Mouse (Mus musculus) midbrain, embryonic 14.5 days (tissue): ENCODE results near the gene Eapp. TPM values are rescaled to one million over a fixed set of nuclear protein-coding genes. Genes with fewer than 3 reads are reported as not detected.

Source experiments
- ATAC-seq: fragments of 200-750 bp; cut with Nextera tagmentation; 2 replicates; pipeline ENCODE4 v1.8.0; 2017; ENCODE audit warnings: moderate number of reproducible peaks, moderate library complexity; ENCODE audit not compliant: low FRiP score, low TSS enrichment
- DNase-seq: peaks from one replicate; pipeline ENCODE4 v3.0.0-alpha.2; 2015
- H3K27ac ChIP-seq: fragments of 300-500 bp; sonication (generic); replicated peaks from 2 replicates; pipeline ENCODE4 v1.5.1; 2014; ENCODE audit warnings: mild to moderate bottlenecking, low read depth, low read length, moderate library complexity
- H3K27me3 ChIP-seq: fragments of 300-500 bp; sonication (generic); 2 replicates; pipeline ENCODE4 v1.6.1; 2014; ENCODE audit warnings: low read length, control low read depth, mixed read lengths; ENCODE audit not compliant: control insufficient read depth, insufficient read depth
- H3K36me3 ChIP-seq: fragments of 300-500 bp; sonication (generic); 2 replicates; pipeline ENCODE4 v1.6.1; 2014; ENCODE audit warnings: low read length, control low read depth; ENCODE audit not compliant: control insufficient read depth, insufficient read depth
- H3K4me1 ChIP-seq: fragments of 300-500 bp; sonication (generic); 2 replicates; pipeline ENCODE4 v1.6.1; 2014; ENCODE audit warnings: mild to moderate bottlenecking, antibody characterized with exemption, low read length, control low read depth; ENCODE audit not compliant: control insufficient read depth, insufficient read depth
- H3K4me2 ChIP-seq: fragments of 300-500 bp; sonication (generic); 2 replicates; pipeline ENCODE4 v1.6.1; 2014; ENCODE audit warnings: mild to moderate bottlenecking, low read length, moderate library complexity
- H3K4me3 ChIP-seq: fragments of 300-500 bp; sonication (generic); replicated peaks from 2 replicates; pipeline ENCODE4 v1.5.1; 2014; ENCODE audit warnings: low read depth, low read length
- H3K9ac ChIP-seq: fragments of 300-500 bp; sonication (generic); replicated peaks from 2 replicates; pipeline ENCODE4 v1.6.1; 2014; ENCODE audit warnings: mild to moderate bottlenecking, low read length, moderate library complexity
- H3K9me3 ChIP-seq: fragments of 300-500 bp; sonication (generic); 2 replicates; pipeline ENCODE4 v1.6.1; 2016; ENCODE audit warnings: low read length, control low read depth, mixed read lengths; ENCODE audit not compliant: control insufficient read depth
- WGBS: fragments of 180-500 bp; shearing (Covaris S2); extraction: QIAGEN DNeasy Blood & Tissue Kit; methylation state at CpG from one replicate; pipeline ENCODE4 v1.1.7; 2014; 5-methylcytosine and 5-hydroxymethylcytosine counted together
- polyA plus RNA-seq: library from polyadenylated mRNA; unstranded; fragments of >200 nt; fragmentation: Nextera tagmentation; extraction: Ambion mirVana; gene quantifications from 2 replicates; pipeline ENCODE4 v1.2.1, GENCODE M21; 2014

Gene Eapp
- polyA plus RNA-seq, 1 experiment from 2014 or later: 85.0 TPM

- Histone ChIP-seq H3K4me2 (no peak overlapping the region; the same call in 1 of the 2 replicates), H3K9ac (no peak overlapping the region), H3K4me1 (peaks cover 21% of the 10 kb centered on the region), H3K27ac (no peak overlapping the region), H3K9me3 (no peaks in the 10 kb centered on the region), H3K4me3 (no peak overlapping the region), H3K36me3 (no peaks in the 10 kb centered on the region), H3K27me3 (no peaks in the 10 kb centered on the region)
- ATAC-seq (no peak), DNase-seq (no peak)
- WGBS: 89% methylated on average over 4 of the region's 4 CpGs
These were observed 41.6 kb downstream of the Eapp start for GRCm38 (mm10) chr12:54654141-54654540.

GRCm38 (mm10) chr12:54652346-54652745, 43.4 kb downstream of the Eapp start:
- DNase-seq (no peak), ATAC-seq (no peak)
- no peak overlapping the region for H3K4me3 ChIP-seq
- peaks cover 21% of the 10 kb centered on the region for H3K4me1 ChIP-seq
- no peak overlapping the region for H3K4me2 ChIP-seq
- H3K27ac ChIP-seq: no peak overlapping the region
- no peak overlapping the region for H3K9ac ChIP-seq
- 88% methylated on average over 12 of the region's 12 CpGs for WGBS
- no peaks in the 10 kb centered on the region for H3K27me3 ChIP-seq
- H3K9me3 ChIP-seq: no peaks in the 10 kb centered on the region
- H3K36me3 ChIP-seq: no peaks in the 10 kb centered on the region

- 0 out of 2 replicates have a peak, but pooled peaks cover 3% of the 10 kb centered on the region for H3K36me3 ChIP-seq
- no peak overlapping the region for H3K4me2 ChIP-seq
- no peak overlapping the region for H3K27ac ChIP-seq
- no peaks in the 10 kb centered on the region for H3K27me3 ChIP-seq
- ATAC-seq (no peak), DNase-seq (no peak)
- 83% methylated on average over 8 of the region's 8 CpGs for WGBS
- no peak overlapping the region for H3K4me3 ChIP-seq
- H3K9me3 ChIP-seq: no peaks in the 10 kb centered on the region
- H3K9ac ChIP-seq: no peak overlapping the region
- peaks cover 17% of the 10 kb centered on the region for H3K4me1 ChIP-seq
These were observed 43.9 kb downstream of the Eapp start for GRCm38 (mm10) chr12:54651820-54652219.

GRCm38 (mm10) chr12:54651158-54651557, 44.5 kb downstream of the Eapp start:
- no peaks in the 10 kb centered on the region for H3K27me3 ChIP-seq

GRCm38 (mm10) chr12:54644947-54645346, 50.8 kb downstream of the Eapp start:
- H3K4me1 ChIP-seq: no peaks in the 10 kb centered on the region
- no peaks in the 10 kb centered on the region for H3K27me3 ChIP-seq
- no peaks in the 10 kb centered on the region for H3K9me3 ChIP-seq
- DNase-seq (no peak), ATAC-seq (no peak)
- 0 out of 2 replicates have a peak, but pooled peaks cover 9% of the 10 kb centered on the region for H3K36me3 ChIP-seq
- H3K4me2 ChIP-seq: no peak overlapping the region
- H3K27ac ChIP-seq: no peak overlapping the region
- no peak overlapping the region for H3K4me3 ChIP-seq
- WGBS: 79% methylated on average over 2 of the region's 2 CpGs
- H3K9ac ChIP-seq: no peak overlapping the region

More at GRCm38 (mm10) chr12:54651158-54651557, 44.5 kb downstream of the Eapp start:
- Histone ChIP-seq H3K36me3 (0 out of 2 replicates have a peak, but pooled peaks cover 9% of the 10 kb centered on the region), H3K4me1 (peaks cover 16% of the 10 kb centered on the region), H3K27ac (no peak overlapping the region), H3K9ac (no peak overlapping the region), H3K4me2 (no peak overlapping the region), H3K4me3 (no peak overlapping the region), H3K9me3 (no peaks in the 10 kb centered on the region)
- WGBS: 75% methylated on average over 1 of the region's 1 CpGs
- no peak for ATAC-seq
- DNase-seq: no peak

GRCm38 (mm10) chr12:54643320-54643892, 52.3 kb downstream of the Eapp start:
- WGBS: 93% methylated on average over 5 of the region's 5 CpGs
- no peaks in the 10 kb centered on the region for H3K4me1 ChIP-seq
- no peak overlapping the region for H3K27ac ChIP-seq
- no peaks in the 10 kb centered on the region for H3K9me3 ChIP-seq
- 0 out of 2 replicates have a peak, but pooled peaks cover 9% of the 10 kb centered on the region for H3K36me3 ChIP-seq
- ATAC-seq: no peak
- no peak overlapping the region for H3K9ac ChIP-seq
- DNase-seq: no peak
- no peak overlapping the region for H3K4me3 ChIP-seq
- no peaks in the 10 kb centered on the region for H3K27me3 ChIP-seq
- H3K4me2 ChIP-seq: no peak overlapping the region

- H3K4me1 ChIP-seq: no peaks in the 10 kb centered on the region
- 94% methylated on average over 4 of the region's 4 CpGs for WGBS
- no peaks in the 10 kb centered on the region for H3K9me3 ChIP-seq
- H3K4me3 ChIP-seq: no peak overlapping the region
- H3K9ac ChIP-seq: no peak overlapping the region
- H3K27me3 ChIP-seq: no peaks in the 10 kb centered on the region
- no peak overlapping the region for H3K4me2 ChIP-seq
- DNase-seq (no peak), ATAC-seq (no peak)
- H3K36me3 ChIP-seq: 0 out of 2 replicates have a peak, but pooled peaks cover 3% of the 10 kb centered on the region
- no peak overlapping the region for H3K27ac ChIP-seq
These were observed 54.3 kb downstream of the Eapp start for GRCm38 (mm10) chr12:54641374-54641773.

- Histone ChIP-seq H3K4me3 (no peak overlapping the region), H3K4me1 (no peaks in the 10 kb centered on the region), H3K9me3 (no peaks in the 10 kb centered on the region), H3K27ac (no peak overlapping the region), H3K36me3 (no peaks in the 10 kb centered on the region), H3K9ac (no peak overlapping the region), H3K4me2 (no peak overlapping the region), H3K27me3 (no peaks in the 10 kb centered on the region)
- DNase-seq (no peak), ATAC-seq (no peak)
- 90% methylated on average over 6 of the region's 6 CpGs for WGBS
These were observed 55.4 kb downstream of the Eapp start for GRCm38 (mm10) chr12:54640259-54640658.

GRCm38 (mm10) chr12:54637033-54637432, 58.7 kb downstream of the Eapp start:
- H3K4me2 ChIP-seq: no peak overlapping the region
- no peaks in the 10 kb centered on the region for H3K27me3 ChIP-seq
- 92% methylated on average over 1 of the region's 1 CpGs for WGBS
- H3K4me1 ChIP-seq: no peaks in the 10 kb centered on the region
- H3K4me3 ChIP-seq: no peak overlapping the region
- H3K36me3 ChIP-seq: no peaks in the 10 kb centered on the region
- DNase-seq: no peak
- no peak overlapping the region for H3K27ac ChIP-seq
- ATAC-seq: no peak
- no peak overlapping the region for H3K9ac ChIP-seq
- H3K9me3 ChIP-seq: no peaks in the 10 kb centered on the region
